Mouse (Mus musculus): ENCODE measurements at regions not wholly inside any gene's neighbourhood (a gene's known extent, or its start where the extent isn't known, plus 50 kb on each side); places are given as distances from the start of the nearest gene placed in this dataset.

GRCm38 (mm10) chr13:107714001-107714400 lies 330.2 kb upstream of the Smim15 start:
- TF ChIP-seq CTCF (conservative IDR thresholded peaks at IDR 0.05; ENCODE audit: low read length) (no peak), POU5F1 (IDR thresholded peaks at IDR 0.05; ENCODE audit: borderline replicate concordance, low read length) (no peak), NANOG (IDR thresholded peaks at IDR 0.05; ENCODE audit: borderline replicate concordance, low read length) (no peak)

Measured in E14TG2a.4 (cell line).